Mouse (Mus musculus) olfactory bulb, adult 2 months (tissue): ENCODE measurements at regions not wholly inside any gene's neighbourhood (a gene's known extent, or its start where the extent isn't known, plus 50 kb on each side); places are given as distances from the start of the nearest gene placed in this dataset.

Source experiments
- CTCF ChIP-seq: fragments of 200-500 bp; IDR thresholded peaks from 2 replicates; pipeline ENCODE4 v1.5.1; 2012; ENCODE audit warnings: low read depth, mild to moderate bottlenecking, low read length, moderate library complexity; ENCODE audit not compliant: insufficient read depth
- POLR2A ChIP-seq: fragments of 200-500 bp; IDR thresholded peaks from 2 replicates; pipeline ENCODE4 v1.6.1; 2012; ENCODE audit warnings: mild to moderate bottlenecking, low read depth, low read length, moderate library complexity; ENCODE audit not compliant: insufficient read depth

DNA sequence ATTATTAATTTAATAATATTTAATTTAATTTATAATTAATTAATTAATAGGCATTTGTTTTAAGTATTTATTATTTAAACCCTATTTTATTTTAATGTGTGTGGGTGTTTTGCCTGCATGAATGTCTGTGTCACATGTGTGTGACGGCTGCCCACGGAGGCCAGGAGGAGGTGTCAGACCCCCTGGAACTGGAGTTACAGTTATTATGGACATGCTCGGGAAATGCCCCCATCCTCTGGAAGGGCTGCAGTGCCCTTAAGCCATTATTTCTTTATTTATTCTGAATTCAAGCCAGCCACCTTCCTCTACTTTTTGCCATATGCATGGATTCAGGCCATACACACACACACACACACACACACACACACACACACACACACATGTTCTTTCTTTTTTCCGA is 51.5 kb upstream of the Tmem252 start:
- TF ChIP-seq POLR2A (no peak), CTCF (no peak)
